Mouse (Mus musculus): Measurements from ENCODE around the gene Atg9b.

- TF ChIP-seq CTCF (IDR thresholded peaks at IDR 0.05; ENCODE audit: low read depth, low read length) (no peak), POLR2A (IDR thresholded peaks at IDR 0.05; ENCODE audit: extremely low read depth, insufficient read depth, low read length) (no peak)
Measured at GRCm38 (mm10) chr5:24408651-24409050, 16.7 kb upstream of the Atg9b start.
